Mouse (Mus musculus): Measurements from ENCODE around the gene Cttnbp2nl.

Gene Cttnbp2nl

GRCm38 (mm10) chr3:105012696-105013313 is 40.1 kb downstream of the Cttnbp2nl start:
- no peak for DNase-seq (ENCODE audit: low spot score)

- DNase-seq (ENCODE audit: low spot score) = no peak
Measured at GRCm38 (mm10) chr3:105011883-105012282, 41.1 kb downstream of the Cttnbp2nl start.

GRCm38 (mm10) chr3:105010681-105011339 is 42.1 kb downstream of the Cttnbp2nl start:
- DNase-seq (ENCODE audit: low spot score) = no peak

- no peak for DNase-seq (ENCODE audit: low spot score)
Measured at GRCm38 (mm10) chr3:105008070-105008469, 44.9 kb downstream of the Cttnbp2nl start.

GRCm38 (mm10) chr3:105006101-105006500 is 46.8 kb downstream of the Cttnbp2nl start:
- DNase-seq (ENCODE audit: low spot score) = no peak

- DNase-seq (ENCODE audit: low spot score) = peak; percentile 38
Measured at GRCm38 (mm10) chr3:105005561-105006065, 47.3 kb downstream of the Cttnbp2nl start.

- no peak for DNase-seq (ENCODE audit: low spot score)
Measured at GRCm38 (mm10) chr3:105005011-105005410, 47.9 kb downstream of the Cttnbp2nl start.

- no peak for DNase-seq (ENCODE audit: low spot score)
Measured at GRCm38 (mm10) chr3:105003960-105004463, 48.9 kb downstream of the Cttnbp2nl start.

- DNase-seq (ENCODE audit: low spot score) = no peak
Measured at GRCm38 (mm10) chr3:105001374-105001773, 51.6 kb downstream of the Cttnbp2nl start.

GRCm38 (mm10) chr3:105000561-105000960 is 52.4 kb downstream of the Cttnbp2nl start:
- DNase-seq (ENCODE audit: low spot score) = no peak

GRCm38 (mm10) chr3:104997563-104997962 is 55.4 kb downstream of the Cttnbp2nl start:
- no peak for DNase-seq (ENCODE audit: low spot score)

- no peak for DNase-seq (ENCODE audit: low spot score)
Measured at GRCm38 (mm10) chr3:104995707-104996106, 57.2 kb downstream of the Cttnbp2nl start.

GRCm38 (mm10) chr3:104994415-104994841 is 58.5 kb downstream of the Cttnbp2nl start:
- DNase-seq (ENCODE audit: low spot score) = no peak

GRCm38 (mm10) chr3:104993800-104994199 is 59.1 kb downstream of the Cttnbp2nl start:
- DNase-seq (ENCODE audit: low spot score) = peak; percentile 25

GRCm38 (mm10) chr3:104992709-104993388 is 60.1 kb downstream of the Cttnbp2nl start:
- peak; percentile 89 for DNase-seq (ENCODE audit: low spot score)

GRCm38 (mm10) chr3:104991703-104992102 is 61.2 kb downstream of the Cttnbp2nl start:
- DNase-seq (ENCODE audit: low spot score) = no peak

- DNase-seq (ENCODE audit: low spot score) = no peak
Measured at GRCm38 (mm10) chr3:104987884-104988283, 65.1 kb downstream of the Cttnbp2nl start.

GRCm38 (mm10) chr3:104979735-104980134 is 73.2 kb downstream of the Cttnbp2nl start:
- no peak for DNase-seq (ENCODE audit: low spot score)

GRCm38 (mm10) chr3:104967548-104968300 is 85.2 kb downstream of the Cttnbp2nl start:
- DNase-seq (ENCODE audit: low spot score) = peak; percentile 72

- DNase-seq (ENCODE audit: low spot score) = no peak
Measured at GRCm38 (mm10) chr3:104965991-104966554, 86.9 kb downstream of the Cttnbp2nl start.

GRCm38 (mm10) chr3:104965070-104965855 is 87.7 kb downstream of the Cttnbp2nl start:
- no peak for DNase-seq (ENCODE audit: low spot score)

All from MN1 (cell line).